Mouse (Mus musculus) lung, adult 2 months (tissue): ENCODE data around the gene Taf3. TPM values are rescaled to one million over a fixed set of nuclear protein-coding genes. Genes with fewer than 3 reads are reported as not detected.

Experiments used
- DNase-seq: peaks from one replicate; pipeline ENCODE4 v3.0.0; 2022
- H3K4me1 ChIP-seq: fragments of 200-500 bp; 2 replicates; pipeline ENCODE4 v1.6.1; 2011; ENCODE audit warnings: low read length; ENCODE audit not compliant: control insufficient read depth, insufficient read depth
- H3K4me3 ChIP-seq: fragments of 200-500 bp; replicated peaks from 2 replicates; pipeline ENCODE3; 2011; ENCODE audit warnings: low read depth, mild to moderate bottlenecking, control low read depth, low read length; ENCODE audit errors: extremely low read depth
- CTCF ChIP-seq: fragments of 200-500 bp; IDR thresholded peaks from 2 replicates; pipeline ENCODE4 v1.5.1; 2011; ENCODE audit warnings: mild to moderate bottlenecking, low read length, control low read depth; ENCODE audit not compliant: insufficient read depth
- POLR2A ChIP-seq: fragments of 200-500 bp; IDR thresholded peaks from 2 replicates; pipeline ENCODE4 v1.6.1; 2011; ENCODE audit warnings: low read depth, mild to moderate bottlenecking, control low read depth, low read length, borderline replicate concordance; ENCODE audit errors: extremely low read depth
- WGBS: fragments of 180-500 bp; shearing (Covaris S2); methylation state at CpG from one replicate; pipeline ENCODE4 v1.1.7; 2018; 5-methylcytosine and 5-hydroxymethylcytosine counted together
- polyA plus RNA-seq: library from polyadenylated mRNA; depleted of rRNA; stranded (reverse); fragments of >200 nt; gene quantifications from 2 replicates; pipeline ENCODE4 v1.2.3, GENCODE M21; 2012

Taf3 gene
- polyA plus RNA-seq, 1 experiment = 5.8 TPM

GRCm38 (mm10) chr2:10058836-10059235 is 10.4 kb upstream of the Taf3 start:
- H3K4me1 ChIP-seq = no peaks in the 10 kb centered on the region
- no peak overlapping the region for H3K4me3 ChIP-seq
- TF ChIP-seq CTCF (no peak), POLR2A (no peak)
- 90% methylated on average over 5 of the region's 5 CpGs for WGBS
- DNase-seq = no peak

DNA sequence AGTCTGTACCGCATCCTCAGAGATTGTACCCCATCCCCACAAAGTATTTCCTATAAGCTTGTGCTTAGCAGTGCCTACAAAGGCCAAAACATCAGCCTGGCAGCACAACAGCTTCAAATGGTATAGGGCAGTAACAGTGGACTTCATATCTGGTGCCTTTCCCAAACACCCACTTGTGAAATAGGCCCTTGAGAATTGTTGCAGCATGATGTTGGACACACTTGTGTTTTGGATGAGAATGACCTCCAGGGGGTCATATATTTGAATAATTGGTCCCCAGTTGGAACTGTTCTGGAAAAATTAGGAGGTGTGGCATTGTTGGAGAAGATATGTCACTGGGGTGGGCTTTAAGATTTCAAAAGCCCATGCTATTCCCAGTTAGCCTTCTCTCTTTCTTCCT is 3.6 kb upstream of the Taf3 start:
- DNase-seq = no peak
- 91% methylated on average over 1 of the region's 1 CpGs for WGBS
- TF ChIP-seq CTCF (no peak), POLR2A (no peak)
- Histone ChIP-seq H3K4me3 (no peak overlapping the region), H3K4me1 (peaks cover 6% of the 10 kb centered on the region)

DNA sequence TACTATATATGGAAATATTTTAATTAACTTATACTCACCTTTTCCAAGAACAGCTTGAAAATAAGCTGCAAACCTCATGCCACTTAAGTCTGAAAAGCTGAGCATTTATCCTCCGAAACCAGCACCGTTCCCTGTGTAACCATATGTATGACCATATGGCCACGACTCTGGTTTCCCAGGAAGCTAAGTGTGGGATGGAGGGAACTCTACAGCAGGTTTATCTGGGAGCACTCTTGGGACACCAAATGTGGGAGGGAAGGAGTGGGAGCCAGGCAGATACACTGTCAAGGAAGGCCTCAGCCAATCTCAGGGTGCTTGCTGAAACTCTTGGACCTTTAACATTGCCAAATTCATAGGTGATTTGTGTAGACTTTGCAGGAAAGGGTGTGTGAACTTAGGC is 2.5 kb upstream of the Taf3 start:
- WGBS = 89% methylated on average over 3 of the region's 3 CpGs
- DNase-seq = no peak

DNA sequence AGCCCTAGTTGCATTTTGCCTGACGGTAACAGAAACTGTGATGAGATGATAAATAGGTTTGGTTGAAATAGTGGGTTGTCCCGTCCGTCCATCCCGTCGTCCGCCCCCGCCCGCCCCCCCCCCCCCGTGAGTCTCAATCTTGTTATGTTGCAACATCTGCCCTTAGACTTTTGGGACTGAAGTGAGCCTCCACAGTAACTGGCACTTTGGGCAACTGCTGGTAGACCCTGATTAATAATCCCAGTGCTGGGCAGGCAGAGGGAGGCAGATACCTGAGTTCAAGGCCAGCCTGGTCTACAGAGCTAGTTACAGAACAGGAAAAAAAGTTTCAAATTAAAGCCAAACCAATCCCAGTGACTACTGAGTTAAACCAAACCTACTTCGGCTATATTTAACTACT is 1.1 kb upstream of the Taf3 start:
- DNase-seq = no peak
- no peak for TF ChIP-seq CTCF
- no peak for TF ChIP-seq POLR2A
- Histone ChIP-seq H3K4me1 (peaks cover 6% of the 10 kb centered on the region), H3K4me3 (peak overlapping the region; percentile 46)
- 12% methylated on average over 10 of the region's 10 CpGs for WGBS

More for the DNA sequence above, 2.5 kb upstream of the Taf3 start:
- Histone ChIP-seq H3K4me1 (peaks cover 6% of the 10 kb centered on the region), H3K4me3 (no peak overlapping the region)
- no peak for TF ChIP-seq POLR2A
- TF ChIP-seq CTCF = no peak

DNA sequence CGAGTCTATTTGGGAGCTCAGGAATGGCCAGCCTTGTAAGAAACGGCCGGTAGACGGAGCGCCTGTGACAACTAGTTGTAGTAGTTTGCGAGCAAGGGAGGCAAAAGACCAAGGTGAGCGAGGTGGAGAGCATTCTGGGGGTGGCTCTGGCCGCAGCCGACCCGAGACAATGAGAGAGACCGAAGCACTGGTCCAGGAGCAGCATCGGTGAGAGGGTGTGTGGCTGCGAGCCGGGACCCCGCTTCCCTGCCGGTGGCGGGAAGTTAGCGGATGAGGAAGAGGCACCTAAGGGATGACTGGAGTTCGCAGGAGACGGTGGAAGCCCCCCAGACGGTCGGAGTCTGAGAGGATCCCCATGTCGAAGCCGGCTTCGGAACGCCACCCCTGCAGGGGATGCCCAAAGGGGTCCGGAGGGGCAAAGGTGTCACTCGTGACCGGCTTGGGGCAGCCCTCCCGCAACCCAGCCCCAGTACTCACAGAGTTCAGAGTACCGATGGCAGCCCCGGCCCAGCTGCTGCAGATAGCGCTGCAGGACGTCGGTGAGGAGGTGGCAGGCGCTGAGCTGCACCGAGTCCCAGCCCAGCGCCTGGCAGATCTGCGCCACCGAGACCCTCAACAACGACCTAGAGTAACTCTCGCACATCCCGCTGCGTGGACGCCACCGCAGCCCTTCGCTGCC is 499 bp downstream of the Taf3 start:
- peak overlapping the region; percentile 98 for H3K4me3 ChIP-seq
- no peak for TF ChIP-seq POLR2A
- TF ChIP-seq CTCF = no peak
- WGBS = under 1% methylated on average over 47 of the region's 47 CpGs
- peaks cover 6% of the 10 kb centered on the region for H3K4me1 ChIP-seq
- peak; percentile 33 for DNase-seq

DNA sequence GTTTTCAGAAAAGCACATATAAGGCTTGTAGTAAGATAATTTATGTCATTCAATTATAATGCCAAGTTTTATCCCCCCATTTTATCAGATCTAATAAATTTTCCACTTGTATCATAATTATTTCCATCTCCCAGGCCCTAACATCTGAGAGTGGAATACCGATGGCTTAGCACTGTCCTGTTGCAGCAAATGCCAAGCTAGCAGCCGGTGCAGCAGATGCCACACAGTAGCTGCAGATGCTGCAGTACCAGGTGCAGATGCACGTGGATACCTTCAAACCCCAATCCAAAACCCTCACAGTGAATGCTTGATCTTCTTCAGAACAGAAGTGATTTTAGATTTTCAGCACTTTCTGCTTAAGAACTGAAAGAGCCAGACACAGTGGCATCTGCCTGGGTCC is 13.4 kb downstream of the Taf3 start:
- TF ChIP-seq POLR2A = no peak
- TF ChIP-seq CTCF = no peak

DNA sequence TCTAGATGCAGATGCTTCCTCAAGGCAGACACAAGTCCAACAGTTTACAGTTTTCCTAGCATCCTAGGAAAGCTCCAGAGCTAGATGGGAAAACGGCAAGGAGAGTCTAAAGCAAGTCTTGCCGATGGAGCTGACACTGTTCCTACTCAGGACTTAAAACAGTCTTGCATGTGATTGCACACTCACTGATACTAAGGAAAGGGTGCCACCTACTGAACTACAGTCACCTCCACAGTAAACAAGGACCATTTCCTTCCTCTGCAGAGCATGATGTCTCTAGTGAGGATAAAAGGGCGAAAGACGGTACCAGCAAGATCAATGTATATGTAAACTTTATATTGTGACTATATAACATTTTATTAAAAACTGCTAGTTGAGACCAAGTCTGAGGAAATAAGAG is 14.7 kb downstream of the Taf3 start:
- 41% methylated on average over 4 of the region's 4 CpGs for WGBS
- Histone ChIP-seq H3K4me3 (no peak overlapping the region), H3K4me1 (no peaks in the 10 kb centered on the region; the same call in 1 of the 2 replicates)
- no peak for DNase-seq
- no peak for TF ChIP-seq CTCF
- TF ChIP-seq POLR2A = no peak

More for the DNA sequence above, 13.4 kb downstream of the Taf3 start:
- Histone ChIP-seq H3K4me1 (no peaks in the 10 kb centered on the region; the same call in 1 of the 2 replicates), H3K4me3 (no peak overlapping the region)
- 82% methylated on average over 3 of the region's 3 CpGs for WGBS
- DNase-seq = no peak

GRCm38 (mm10) chr2:10029755-10030154 is 18.6 kb downstream of the Taf3 start:
- Histone ChIP-seq H3K4me3 (no peak overlapping the region), H3K4me1 (no peaks in the 10 kb centered on the region; the same call in 1 of the 2 replicates)
- DNase-seq = no peak
- TF ChIP-seq POLR2A (no peak), CTCF (no peak)
- WGBS = 65% methylated on average over 7 of the region's 7 CpGs

GRCm38 (mm10) chr2:10024264-10024663 is 24.1 kb downstream of the Taf3 start:
- 74% methylated on average over 6 of the region's 6 CpGs for WGBS
- TF ChIP-seq POLR2A (no peak), CTCF (no peak)
- H3K4me1 ChIP-seq = no peaks in the 10 kb centered on the region
- DNase-seq = no peak
- H3K4me3 ChIP-seq = no peak overlapping the region

- TF ChIP-seq POLR2A (no peak), CTCF (no peak)
- Histone ChIP-seq H3K4me1 (no peaks in the 10 kb centered on the region), H3K4me3 (no peak overlapping the region)
- WGBS = 89% methylated on average over 11 of the region's 11 CpGs
- no peak for DNase-seq
Measured at GRCm38 (mm10) chr2:10021296-10021695, 27.1 kb downstream of the Taf3 start.
